Comparison of ENCODE assay signal across 9 mouse cellular contexts in the genomic region with DNA sequence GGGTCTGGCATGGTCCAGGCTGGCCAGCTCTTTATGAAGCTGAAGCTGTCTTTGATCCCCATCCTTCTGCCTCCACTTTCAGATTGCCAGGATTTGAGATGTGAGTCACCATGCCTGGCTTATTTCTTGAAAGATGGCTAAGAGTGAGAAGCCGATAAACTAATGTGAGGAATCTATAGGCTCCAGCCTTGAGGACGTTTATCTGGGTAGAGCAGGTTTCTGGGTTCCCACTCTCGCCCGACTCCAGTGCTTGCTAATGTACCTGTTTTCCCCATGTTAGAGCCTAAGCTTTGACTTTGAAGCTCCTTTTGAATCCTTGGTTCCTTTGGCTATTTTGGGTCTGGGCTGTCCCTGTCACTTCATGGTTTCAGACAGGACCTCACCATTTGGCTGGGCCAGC. TPM values are rescaled to one million over a fixed set of nuclear protein-coding genes. Genes with fewer than 3 reads are reported as not detected.
DNase-seq lines count a peak whose midpoint lies in the region; TF ChIP-seq lines count a peak whose summit lies in the region.
"Had no signal": no experiment of that assay in that cellular context is flagged by ENCODE, and none has a peak within 500 bp of the region (broad histone marks: within the 10 kb centered on the region; RNA-seq: fewer than 3 reads in every experiment).

No protein-coding gene starts in this region.

- H3K4me1 ChIP-seq in heart, adult 2 months (ENCODE audit: control insufficient read depth, insufficient read depth, low read length) = peaks cover 6% of the 10 kb centered on the region
- peaks cover 29% of the 10 kb centered on the region for H3K4me1 ChIP-seq in hindbrain, embryonic 10.5 days (replicated peaks)
- H3K4me1 ChIP-seq in midbrain, embryonic 10.5 days = peaks cover 30% of the 10 kb centered on the region

- TF ChIP-seq EP300 in heart, adult 2 months (IDR thresholded peaks at IDR 0.05; ENCODE audit: insufficient read depth, low read depth, low read length) = no peak

- H3K4me3 ChIP-seq in heart, adult 2 months = peak overlapping the region; percentile 93; the same call in 1 of the 2 replicates
- H3K4me3 ChIP-seq in hindbrain, embryonic 10.5 days = peak overlapping the region; percentile 97
- peak overlapping the region; percentile 77 for H3K4me3 ChIP-seq in midbrain, embryonic 10.5 days

- intact Hi-C loops in heart, adult 2 months (cut with DNase I) = no loop called here
- intact Hi-C loops in heart, postnatal 14 days (cut with DNase I) = loop anchor here (5.0 kb wide), 1 partner anchor 117 kb away; no protein-coding TSS in a partner anchor

- WGBS in heart, adult 2 months = 42% methylated on average over 4 of the region's 4 CpGs
- 70% methylated on average over 4 of the region's 4 CpGs for whole genome bisulfite sequencing in hindbrain, embryonic 10.5 days
- WGBS in midbrain, embryonic 10.5 days = 72% methylated on average over 4 of the region's 4 CpGs

- no peak for TF ChIP-seq CTCF in heart, adult 2 months (IDR thresholded peaks at IDR 0.05)

- peaks cover 10% of the 10 kb centered on the region for H3K79me2 ChIP-seq in heart, adult 2 months (replicated peaks; ENCODE audit: control insufficient read depth, insufficient read depth, low read length)

- no peaks in the 10 kb centered on the region for H3K36me3 ChIP-seq in heart, adult 2 months (ENCODE audit: control insufficient read depth, insufficient read depth, low read length)
- H3K36me3 ChIP-seq in hindbrain, embryonic 10.5 days = peaks cover 49% of the 10 kb centered on the region
- peaks cover 49% of the 10 kb centered on the region for H3K36me3 ChIP-seq in midbrain, embryonic 10.5 days

- H3K9ac ChIP-seq in heart, adult 2 months (ENCODE audit: low read depth, low read length) = no peak overlapping the region

- no peaks in the 10 kb centered on the region for H3K9me3 ChIP-seq in hindbrain, embryonic 10.5 days
- H3K9me3 ChIP-seq in midbrain, embryonic 10.5 days (replicated peaks) = no peaks in the 10 kb centered on the region

- no peaks in the 10 kb centered on the region for H3K27me3 ChIP-seq in heart, adult 2 months (ENCODE audit: control insufficient read depth, insufficient read depth, low read length)
- no peaks in the 10 kb centered on the region for H3K27me3 ChIP-seq in hindbrain, embryonic 10.5 days (ENCODE audit: insufficient read depth, poor library complexity, severe bottlenecking)
- no peaks in the 10 kb centered on the region for H3K27me3 ChIP-seq in midbrain, embryonic 10.5 days (ENCODE audit: low read depth, poor library complexity, severe bottlenecking)

- H3K27ac ChIP-seq in heart, adult 2 months = no peak overlapping the region
- H3K27ac ChIP-seq in hindbrain, embryonic 10.5 days = no peak overlapping the region
- no peak overlapping the region for H3K27ac ChIP-seq in midbrain, embryonic 10.5 days (replicated peaks)

- no peak for DNase-seq in heart, adult 2 months
- DNase-seq in heart, postnatal 14 days = no peak
- DNase-seq in MN1 (ENCODE audit: low spot score) = peak; percentile 37
- no peak for DNase-seq in hindbrain, embryonic 10.5 days (ENCODE audit: low spot score)
- DNase-seq in midbrain, embryonic 10.5 days (ENCODE audit: low spot score) = no peak
- DNase-seq in cerebellum, postnatal 4 days (ENCODE audit: low spot score in 2 of 2) = no peak
- DNase-seq in layer of hippocampus, adult 18-20 months (ENCODE audit: low spot score in 2 of 2) = no peak
- DNase-seq in left cerebral cortex, adult 8-10 months (ENCODE audit: low spot score in 2 of 2) = no peak

- no peak for TF ChIP-seq POLR2A in heart, adult 2 months (IDR thresholded peaks at IDR 0.05; ENCODE audit: insufficient read depth, low read depth, low read length)

RNA-seq across cellular contexts. Expression of a gene that starts 1.5 kb away (rescaled TPM):
- total RNA-seq in heart, adult 2 months (2021) = 10 to 100 TPM; 86.9 to 95.2 TPM
- polyA plus RNA-seq in heart, adult 2 months (2012; rRNA removed) = 49.0 and 59.8 TPM in 2 replicates
- total RNA-seq in heart, postnatal 14 days (2021) = 10 to 100 TPM; 86.5 to 88.7 TPM
- polyA plus RNA-seq in hindbrain, embryonic 10.5 days (2016; fragmentation: Nextera tagmentation; extraction: Ambion mirVana) = 166 and 167 TPM in 2 replicates
- 145 and 153 TPM in 2 replicates for polyA plus RNA-seq in midbrain, embryonic 10.5 days (2016; fragmentation: Nextera tagmentation; extraction: Ambion mirVana)
- total RNA-seq in layer of hippocampus, adult 18-20 months (2021) = 10 to 100 TPM; 90.4 to 96.3 TPM
- total RNA-seq in left cerebral cortex, adult 8-10 months (2022) = 10 to 100 TPM; 81.0 to 93.2 (median 86.4) TPM

RNA-seq across cellular contexts. Expression of a gene that starts 24.8 kb away (rescaled TPM):
- total RNA-seq in heart, adult 2 months (2021) = not detected
- polyA plus RNA-seq in heart, adult 2 months (2012; rRNA removed) = 0.06 TPM in 1 of 2 replicates, not detected in the other
- not detected for total RNA-seq in heart, postnatal 14 days (2021)
- polyA plus RNA-seq in hindbrain, embryonic 10.5 days (2016; fragmentation: Nextera tagmentation; extraction: Ambion mirVana) = not detected in 2 replicates
- not detected in 2 replicates for polyA plus RNA-seq in midbrain, embryonic 10.5 days (2016; fragmentation: Nextera tagmentation; extraction: Ambion mirVana)
- total RNA-seq in layer of hippocampus, adult 18-20 months (2021) = not detected
- not detected for total RNA-seq in left cerebral cortex, adult 8-10 months (2022)
- total RNA-seq: gastrocnemius, adult 18-20 months had no signal

RNA-seq across cellular contexts. Expression of a gene that starts 31.6 kb away (rescaled TPM):
- 10 to 100 TPM; 12.0 to 15.8 TPM for total RNA-seq in heart, adult 2 months (2021)
- 8.9 and 10.5 TPM in 2 replicates for polyA plus RNA-seq in heart, adult 2 months (2012; rRNA removed)
- 10 to 100 TPM; 14.6 to 16.2 TPM for total RNA-seq in heart, postnatal 14 days (2021)
- polyA plus RNA-seq in hindbrain, embryonic 10.5 days (2016; fragmentation: Nextera tagmentation; extraction: Ambion mirVana) = 24.5 and 25.5 TPM in 2 replicates
- polyA plus RNA-seq in midbrain, embryonic 10.5 days (2016; fragmentation: Nextera tagmentation; extraction: Ambion mirVana) = 24.4 and 24.5 TPM in 2 replicates
- 10 to 100 TPM; 11.3 to 12.2 TPM for total RNA-seq in layer of hippocampus, adult 18-20 months (2021)
- total RNA-seq in left cerebral cortex, adult 8-10 months (2022) = 10 to 100 TPM; 12.5 to 14.7 (median 13.0) TPM
